Mouse (Mus musculus) stomach, postnatal 0 days (tissue): ENCODE measurements around the gene Tbk1.

Experiments
- CTCF ChIP-seq: IDR thresholded peaks from 2 replicates; pipeline ENCODE4 v1.5.1; 2016; ENCODE audit warnings: antibody characterized with exemption, low read depth, mild to moderate bottlenecking, moderate library complexity
- EP300 ChIP-seq: optimal IDR thresholded peaks from 2 replicates; pipeline ENCODE3; 2016; ENCODE audit warnings: antibody characterized with exemption

DNA sequence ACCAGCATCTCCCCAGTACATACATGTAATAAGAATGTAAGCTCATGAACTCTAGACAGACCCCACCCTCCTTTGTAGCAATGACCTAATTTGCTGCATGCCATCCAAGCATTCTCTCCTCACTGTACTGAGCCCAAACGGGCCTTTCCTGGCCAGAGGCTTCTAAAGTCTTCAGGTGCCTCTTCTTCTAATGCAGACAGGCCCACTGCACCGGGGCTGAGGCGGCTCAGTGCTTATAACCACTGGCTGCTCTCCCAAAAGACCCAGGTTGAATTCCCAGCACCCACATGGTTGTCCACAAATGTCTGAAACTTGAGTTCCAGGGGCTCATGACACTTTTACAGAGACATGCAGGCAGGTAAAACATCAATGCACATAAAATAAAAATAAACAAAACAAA, 15.6 kb downstream of the Tbk1 start:
- TF ChIP-seq CTCF (no peak), EP300 (no peak)
